In genomic region chr2:180275836-180276235, GRCm38 (mm10) we compare ENCODE assay signal across 8 mouse cellular contexts. TPM values are rescaled to one million over a fixed set of nuclear protein-coding genes. Genes with fewer than 3 reads are reported as not detected.
A peak's percentile ranks its signal among the peaks of the same experiment; 100 is the strongest.
DNase-seq lines count a peak whose midpoint lies in the region; ATAC-seq and TF ChIP-seq lines count a peak whose summit lies in the region.

No protein-coding gene starts in this region.

- H3K4me2 ChIP-seq in forebrain, embryonic 11.5 days (ENCODE audit: low read depth, low read length, severe bottlenecking), result no peak overlapping the region
- peak overlapping the region; percentile 43 for H3K4me2 ChIP-seq in lung, embryonic 14.5 days

- TF ChIP-seq EP300 in ES-Bruce4 (IDR thresholded peaks at IDR 0.05; ENCODE audit: insufficient read depth, low read depth, low read length), result 0 out of 2 replicates have a peak, but pooled peaks have one; percentile 18

- no peaks in the 10 kb centered on the region for H3K9me3 ChIP-seq in ES-Bruce4 (replicated peaks; ENCODE audit: control insufficient read depth, insufficient read depth, low read length, poor library complexity, severe bottlenecking)
- H3K9me3 ChIP-seq in forebrain, embryonic 11.5 days (ENCODE audit: control insufficient read depth, low read length), result no peaks in the 10 kb centered on the region
- H3K9me3 ChIP-seq in lung, embryonic 14.5 days (ENCODE audit: low read depth, low read length), result no peaks in the 10 kb centered on the region

- no peaks in the 10 kb centered on the region for H3K27me3 ChIP-seq in ES-Bruce4 (ENCODE audit: control insufficient read depth, insufficient read depth, low read length, poor library complexity, severe bottlenecking)
- peaks cover 2% of the 10 kb centered on the region; the same call in 1 of the 2 replicates for H3K27me3 ChIP-seq in forebrain, embryonic 11.5 days (ENCODE audit: control insufficient read depth, insufficient read depth, low read length)
- H3K27me3 ChIP-seq in lung, embryonic 14.5 days (ENCODE audit: insufficient read depth, low read length), result no peaks in the 10 kb centered on the region

- no peak for TF ChIP-seq POLR2A in ES-Bruce4 (IDR thresholded peaks at IDR 0.05; ENCODE audit: insufficient read depth, low read length)

- DNase-seq in c-Kit-negative CD71-positive TER-119-positive erythroid progenitor cells, embryonic 14.5 days (ENCODE audit: low read depth, low spot score), result peak; percentile 64
- peak; percentile 91 for DNase-seq in forebrain, embryonic 11.5 days (ENCODE audit: low spot score)
- DNase-seq in heart, postnatal 10 days, result peak; percentile 88 to 92
- peak; percentile 82 to 90 for DNase-seq in kidney, postnatal 36 days
- DNase-seq in lung, embryonic 14.5 days, result peak; percentile 97
- DNase-seq in ovary, postnatal 14 days (ENCODE audit: low spot score), result peak; percentile 78
- DNase-seq in thymus, postnatal 36 days, result peak; percentile 51 to 63

- peak; percentile 94 for TF ChIP-seq CTCF in ES-Bruce4 (IDR thresholded peaks at IDR 0.05; ENCODE audit: low read depth, low read length)
- TF ChIP-seq CTCF in lung, embryonic 14.5 days (IDR thresholded peaks at IDR 0.05; ENCODE audit: low read depth), result peak; percentile 98

- H3K36me3 ChIP-seq in ES-Bruce4 (ENCODE audit: control insufficient read depth, insufficient read depth, low read length, poor library complexity, severe bottlenecking), result no peaks in the 10 kb centered on the region
- H3K36me3 ChIP-seq in forebrain, embryonic 11.5 days (ENCODE audit: control insufficient read depth, insufficient read depth, low read length), result no peaks in the 10 kb centered on the region
- H3K36me3 ChIP-seq in lung, embryonic 14.5 days (ENCODE audit: insufficient read depth), result no peaks in the 10 kb centered on the region

- no peak overlapping the region for H3K27ac ChIP-seq in ES-Bruce4 (ENCODE audit: insufficient read depth, low read length)
- H3K27ac ChIP-seq in forebrain, embryonic 11.5 days (ENCODE audit: low read depth, low read length), result no peak overlapping the region
- H3K27ac ChIP-seq in lung, embryonic 14.5 days (ENCODE audit: low read depth), result peak overlapping the region; percentile 78

- H3K9ac ChIP-seq in ES-Bruce4 (ENCODE audit: low read depth, poor library complexity, severe bottlenecking), result no peak overlapping the region
- no peak overlapping the region for H3K9ac ChIP-seq in forebrain, embryonic 11.5 days (ENCODE audit: low read length)
- H3K9ac ChIP-seq in lung, embryonic 14.5 days, result no peak overlapping the region

- peaks cover 6% of the 10 kb centered on the region for H3K4me1 ChIP-seq in ES-Bruce4 (ENCODE audit: control insufficient read depth, insufficient read depth, low read length)
- H3K4me1 ChIP-seq in forebrain, embryonic 11.5 days (replicated peaks; ENCODE audit: control insufficient read depth, insufficient read depth, low read length), result peaks cover 7% of the 10 kb centered on the region
- peaks cover 22% of the 10 kb centered on the region for H3K4me1 ChIP-seq in lung, embryonic 14.5 days (ENCODE audit: insufficient read depth)

- no peak overlapping the region for H3K4me3 ChIP-seq in ES-Bruce4 (ENCODE audit: low read depth, low read length)
- H3K4me3 ChIP-seq in forebrain, embryonic 11.5 days (ENCODE audit: low read depth, low read length), result no peak overlapping the region
- no peak overlapping the region for H3K4me3 ChIP-seq in lung, embryonic 14.5 days (ENCODE audit: low read depth, low read length)

- peak; percentile 32; the same call in 1 of the 2 replicates for ATAC-seq in forebrain, embryonic 11.5 days (replicated peaks; ENCODE audit: low FRiP score)
- ATAC-seq in lung, embryonic 14.5 days (ENCODE audit: insufficient read depth), result peak; percentile 75

- intact Hi-C loops in heart, postnatal 10 days (cut with DNase I), result loop anchor here (1.0 to 2.0 kb wide), 2 partner anchors 71 to 155 kb away; no protein-coding TSS in a partner anchor

- WGBS in forebrain, embryonic 11.5 days, result 1% methylated on average over 8 of the region's 8 CpGs
- under 1% methylated on average over 8 of the region's 8 CpGs for WGBS in lung, embryonic 14.5 days

RNA-seq across cellular contexts. Expression of gene Cables2, which starts 2.5 kb away (rescaled TPM):
- polyA plus RNA-seq in ES-Bruce4 (2011; ENCODE audit: insufficient read depth, insufficient read length, low read depth, missing spikeins), result 13.2 and 14.5 TPM in 2 replicates
- polyA plus RNA-seq in forebrain, embryonic 11.5 days (2014; fragmentation: Nextera tagmentation; extraction: Ambion mirVana), result 16.8 and 18.7 TPM in 2 replicates
- total RNA-seq in heart, postnatal 10 days (2021), result 10 to 100 TPM; 16.5 to 16.7 TPM
- polyA plus RNA-seq in lung, embryonic 14.5 days (2014; fragmentation: Nextera tagmentation; extraction: Ambion mirVana), result 24.0 and 25.6 TPM in 2 replicates

RNA-seq across cellular contexts. Expression of gene Rbbp8nl, which starts 13.8 kb away (rescaled TPM):
- polyA plus RNA-seq in ES-Bruce4 (2011; ENCODE audit: insufficient read depth, insufficient read length, low read depth, missing spikeins), result 1.7 and 1.8 TPM in 2 replicates
- 0.08 TPM in 1 of 2 replicates, not detected in the other for polyA plus RNA-seq in forebrain, embryonic 11.5 days (2014; fragmentation: Nextera tagmentation; extraction: Ambion mirVana)
- total RNA-seq in heart, postnatal 10 days (2021), result not detected
- polyA plus RNA-seq in lung, embryonic 14.5 days (2014; fragmentation: Nextera tagmentation; extraction: Ambion mirVana), result 1.9 and 2.3 TPM in 2 replicates

RNA-seq across cellular contexts. Expression of gene Rps21, which starts 18.7 kb away (rescaled TPM):
- polyA plus RNA-seq in ES-Bruce4 (2011; ENCODE audit: insufficient read depth, insufficient read length, low read depth, missing spikeins), result 1,612 and 1,632 TPM in 2 replicates
- polyA plus RNA-seq in forebrain, embryonic 11.5 days (2014; fragmentation: Nextera tagmentation; extraction: Ambion mirVana), result 423 and 468 TPM in 2 replicates
- total RNA-seq in heart, postnatal 10 days (2021), result 100 to 1,000 TPM; 575 to 597 TPM
- polyA plus RNA-seq in lung, embryonic 14.5 days (2014; fragmentation: Nextera tagmentation; extraction: Ambion mirVana), result 630 and 724 TPM in 2 replicates

RNA-seq across cellular contexts. Expression of gene Lama5, which starts 50.2 kb away (rescaled TPM):
- 141 and 145 TPM in 2 replicates for polyA plus RNA-seq in ES-Bruce4 (2011; ENCODE audit: insufficient read depth, insufficient read length, low read depth, missing spikeins)
- 5.9 and 7.8 TPM in 2 replicates for polyA plus RNA-seq in forebrain, embryonic 11.5 days (2014; fragmentation: Nextera tagmentation; extraction: Ambion mirVana)
- 10 to 100 TPM; 44.6 to 46.5 TPM for total RNA-seq in heart, postnatal 10 days (2021)
- 95.0 and 95.1 TPM in 2 replicates for polyA plus RNA-seq in lung, embryonic 14.5 days (2014; fragmentation: Nextera tagmentation; extraction: Ambion mirVana)

RNA-seq across cellular contexts. Expression of gene Gata5, which starts 58.7 kb away (rescaled TPM):
- polyA plus RNA-seq in ES-Bruce4 (2011; ENCODE audit: insufficient read depth, insufficient read length, low read depth, missing spikeins), result 0.53 TPM in 1 of 2 replicates, not detected in the other
- 0.05 TPM in 1 of 2 replicates, not detected in the other for polyA plus RNA-seq in forebrain, embryonic 11.5 days (2014; fragmentation: Nextera tagmentation; extraction: Ambion mirVana)
- 1 to 10 TPM; 1.0 to 1.2 TPM for total RNA-seq in heart, postnatal 10 days (2021)
- polyA plus RNA-seq in lung, embryonic 14.5 days (2014; fragmentation: Nextera tagmentation; extraction: Ambion mirVana), result 37.4 and 42.7 TPM in 2 replicates
